9 mouse cellular contexts compared by ENCODE assay signal in genomic region chr7:100108341-100108740, GRCm38 (mm10). TPM values are rescaled to one million over a fixed set of nuclear protein-coding genes. Genes with fewer than 3 reads are reported as not detected.
DNase-seq lines count a peak whose midpoint lies in the region; ATAC-seq and TF ChIP-seq lines count a peak whose summit lies in the region.
"Had no signal": no experiment of that assay in that cellular context is flagged by ENCODE, and none has a peak within 500 bp of the region (broad histone marks: within the 10 kb centered on the region; RNA-seq: fewer than 3 reads in every experiment).

No protein-coding gene starts in this region.

- WGBS in liver, postnatal 0 days (ENCODE audit: insufficient replicate concordance), result 83% methylated on average over 3 of the region's 3 CpGs
- 76% methylated on average over 3 of the region's 3 CpGs for WGBS in midbrain, embryonic 15.5 days

- no peak for ATAC-seq in liver, postnatal 0 days
- ATAC-seq in Patski, result no peak
- ATAC-seq in midbrain, embryonic 15.5 days (replicated peaks), result no peak

- no peak for DNase-seq in gastrocnemius, adult 2 months
- no peak for DNase-seq in gastrocnemius, postnatal 4 days (ENCODE audit: low spot score in 2 of 2)
- DNase-seq in liver, postnatal 0 days, result no peak
- no peak for DNase-seq in liver
- no peak for DNase-seq in Patski (ENCODE audit: low read depth, low spot score)
- peak; percentile 42 for DNase-seq in lung, postnatal 14 days
- no peak for DNase-seq in right cerebral cortex, postnatal 10 days (ENCODE audit: low spot score in 2 of 2)

- no peak overlapping the region for H3K9ac ChIP-seq in liver, postnatal 0 days (replicated peaks)
- no peak overlapping the region for H3K9ac ChIP-seq in midbrain, embryonic 15.5 days
- H3K9ac ChIP-seq: limb, embryonic 12.5 days had no signal

- no peaks in the 10 kb centered on the region for H3K27me3 ChIP-seq in liver, postnatal 0 days (ENCODE audit: insufficient read depth, low read length)
- H3K27me3 ChIP-seq in Patski, result no peaks in the 10 kb centered on the region
- H3K27me3 ChIP-seq in midbrain, embryonic 15.5 days (replicated peaks), result no peaks in the 10 kb centered on the region
- H3K27me3 ChIP-seq: limb, embryonic 12.5 days had no signal

- POLR2A ChIA-PET in Patski (lab: Charles Lee), result no interaction called here

- peak; percentile 70 for TF ChIP-seq CTCF in gastrocnemius, adult 2 months (IDR thresholded peaks at IDR 0.05)
- TF ChIP-seq CTCF in liver, postnatal 0 days (IDR thresholded peaks at IDR 0.05; ENCODE audit: low read depth), result peak; percentile 59
- TF ChIP-seq CTCF in Patski (IDR thresholded peaks at IDR 0.05), result peak; percentile 49

- no peak for TF ChIP-seq EP300 in liver, postnatal 0 days (IDR thresholded peaks at IDR 0.05; ENCODE audit: low read depth)

- peaks cover 76% of the 10 kb centered on the region for H3K36me3 ChIP-seq in liver, postnatal 0 days (replicated peaks; ENCODE audit: insufficient read depth, low read length)
- peaks cover 32% of the 10 kb centered on the region for H3K36me3 ChIP-seq in midbrain, embryonic 15.5 days (replicated peaks)

- no peaks in the 10 kb centered on the region for H3K9me3 ChIP-seq in liver, postnatal 0 days (ENCODE audit: low read length)
- H3K9me3 ChIP-seq in midbrain, embryonic 15.5 days, result no peaks in the 10 kb centered on the region
- H3K9me3 ChIP-seq: limb, embryonic 12.5 days had no signal

- in situ Hi-C loops in Patski (cut with MboI; ENCODE audit: low pct_unique_long_range_greater_than_20kb), result no loop called here

- CTCF ChIA-PET in Patski (lab: Charles Lee), result interaction anchor here (0.6 to 4.8 kb wide), 10 partner anchors 9 to 119 kb away, joined by 3 to 31 read pairs (median 4); no protein-coding TSS in a partner anchor

- H3K4me2 ChIP-seq in liver, postnatal 0 days (ENCODE audit: low read depth, low read length), result no peak overlapping the region
- no peak overlapping the region for H3K4me2 ChIP-seq in midbrain, embryonic 15.5 days
- H3K4me2 ChIP-seq: limb, embryonic 12.5 days had no signal

- no peak overlapping the region for H3K27ac ChIP-seq in gastrocnemius, adult 2 months
- H3K27ac ChIP-seq in liver, postnatal 0 days (ENCODE audit: low read depth), result no peak overlapping the region
- no peak overlapping the region for H3K27ac ChIP-seq in midbrain, embryonic 15.5 days
- H3K27ac ChIP-seq: limb, embryonic 12.5 days had no signal

- no peaks in the 10 kb centered on the region for H3K4me1 ChIP-seq in liver, postnatal 0 days (ENCODE audit: insufficient read depth)
- H3K4me1 ChIP-seq in midbrain, embryonic 15.5 days, result no peaks in the 10 kb centered on the region
- H3K4me1 ChIP-seq: limb, embryonic 12.5 days had no signal

- H3K4me3 ChIP-seq in gastrocnemius, adult 2 months, result no peak overlapping the region
- H3K4me3 ChIP-seq in liver, postnatal 0 days (ENCODE audit: low read depth, low read length), result no peak overlapping the region
- H3K4me3 ChIP-seq in midbrain, embryonic 15.5 days, result no peak overlapping the region
- H3K4me3 ChIP-seq: limb, embryonic 12.5 days had no signal

- intact Hi-C loops in gastrocnemius, adult 2 months (cut with DNase I), result loop anchor here (1.0 to 5.0 kb wide), 2 partner anchors 98 to 121 kb away; no protein-coding TSS in a partner anchor

RNA-seq across cellular contexts. Expression of gene Pold3, which starts 13.0 kb away (rescaled TPM):
- total RNA-seq in gastrocnemius, adult 2 months (2021), result 1 to 10 TPM; 5.6 to 6.3 TPM
- 10 to 100 TPM; 25.1 to 26.0 TPM for total RNA-seq in gastrocnemius, postnatal 4 days (2021)
- polyA plus RNA-seq in liver, postnatal 0 days (2015; fragmentation: Nextera tagmentation; extraction: Ambion mirVana), result 17.2 and 21.8 TPM in 2 replicates
- 34.3 TPM for polyA plus RNA-seq in Patski (2021)
- 49.0 and 53.8 TPM in 2 replicates for polyA plus RNA-seq in midbrain, embryonic 15.5 days (2015; fragmentation: Nextera tagmentation; extraction: Ambion mirVana)

RNA-seq across cellular contexts. Expression of gene Lipt2, which starts 50.7 kb away (rescaled TPM):
- total RNA-seq in gastrocnemius, adult 2 months (2021), result 1 to 10 TPM; 4.7 to 5.3 TPM
- total RNA-seq in gastrocnemius, postnatal 4 days (2021), result 1 to 10 TPM; 7.7 to 8.1 TPM
- 6.4 and 7.6 TPM in 2 replicates for polyA plus RNA-seq in liver, postnatal 0 days (2015; fragmentation: Nextera tagmentation; extraction: Ambion mirVana)
- polyA plus RNA-seq in Patski (2021), result 5.1 TPM
- 16.0 and 19.4 TPM in 2 replicates for polyA plus RNA-seq in midbrain, embryonic 15.5 days (2015; fragmentation: Nextera tagmentation; extraction: Ambion mirVana)
